Mouse (Mus musculus): ENCODE results near the gene Unc50. TPM values are rescaled to one million over a fixed set of nuclear protein-coding genes. Genes with fewer than 3 reads are reported as not detected.

Unc50 gene
- 118 and 123 TPM in 2 replicates for polyA plus RNA-seq (2015; fragmentation: Nextera tagmentation; extraction: Ambion mirVana)

DNA sequence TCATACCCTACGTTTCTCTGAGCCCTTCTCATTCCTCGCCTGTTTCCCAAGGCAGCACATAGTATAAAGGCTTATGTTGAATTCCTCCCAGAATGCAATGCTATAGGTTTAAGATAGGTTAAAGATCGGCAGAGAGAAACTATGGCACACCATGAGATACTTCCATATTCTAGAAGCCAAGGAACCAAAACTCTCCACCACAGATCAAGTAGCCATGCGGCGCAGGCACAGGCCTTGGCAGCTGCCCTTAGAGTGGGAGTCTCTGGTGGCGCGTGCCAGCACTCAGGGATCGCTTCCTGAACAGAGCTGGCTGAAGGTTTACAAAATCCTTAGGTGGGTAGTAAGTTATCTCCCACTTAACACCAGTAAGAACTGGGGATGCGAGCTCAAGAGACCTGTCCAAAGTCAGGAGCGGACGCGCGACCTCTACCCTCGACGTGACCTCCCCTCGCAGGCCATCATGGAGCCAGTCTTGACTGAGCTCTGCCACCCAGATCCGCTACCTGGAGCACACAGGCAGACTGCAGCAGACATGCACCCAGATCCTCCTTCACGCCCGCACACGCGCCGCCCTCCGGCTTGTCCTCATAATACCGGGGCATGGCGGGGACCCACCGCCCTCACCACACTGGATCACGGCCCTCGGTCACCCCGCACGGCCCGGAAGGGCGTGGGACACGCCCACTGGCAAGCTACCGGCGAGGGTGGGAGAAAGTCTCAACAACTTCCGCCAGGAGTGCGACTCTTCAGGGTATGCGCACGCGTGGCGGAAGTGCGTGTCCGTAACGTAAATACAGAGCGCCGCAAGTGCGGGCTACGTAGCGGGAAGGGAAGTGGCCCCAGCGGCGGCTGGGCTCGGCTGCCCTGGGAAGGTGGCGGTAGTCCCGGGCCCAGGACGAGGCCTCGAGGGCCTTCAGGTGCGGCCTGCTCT lies at the start of gene Unc50, which contains the start of gene Coa5:
Gene Unc50, plus strand, starts transcription at position 774 of the 931 bp plus-strand sequence.
Gene Coa5, minus strand, starts transcription at position 738 of the 931 bp plus-strand sequence.
- peak within 1 kb of the TSS; percentile 93 for H3K9ac ChIP-seq (replicated peaks)
- peaks cover 40% of the 10 kb centered on the region for H3K4me1 ChIP-seq
- peak within 1 kb of the TSS; percentile 86 for H3K27ac ChIP-seq (replicated peaks)
- no peaks in the 10 kb centered on the region for H3K9me3 ChIP-seq (replicated peaks)
- peak within 1 kb of the TSS; percentile 94 for H3K4me2 ChIP-seq
- H3K27me3 ChIP-seq (replicated peaks), result no peaks in the 10 kb centered on the region
- 3% methylated on average over 57 of the region's 57 CpGs for WGBS
- peak; percentile 99 for ATAC-seq (ENCODE audit: low FRiP score)
- peak within 1 kb of the TSS; percentile 98 for H3K4me3 ChIP-seq (replicated peaks)
- peaks cover 46% of the 10 kb centered on the region for H3K36me3 ChIP-seq

DNA sequence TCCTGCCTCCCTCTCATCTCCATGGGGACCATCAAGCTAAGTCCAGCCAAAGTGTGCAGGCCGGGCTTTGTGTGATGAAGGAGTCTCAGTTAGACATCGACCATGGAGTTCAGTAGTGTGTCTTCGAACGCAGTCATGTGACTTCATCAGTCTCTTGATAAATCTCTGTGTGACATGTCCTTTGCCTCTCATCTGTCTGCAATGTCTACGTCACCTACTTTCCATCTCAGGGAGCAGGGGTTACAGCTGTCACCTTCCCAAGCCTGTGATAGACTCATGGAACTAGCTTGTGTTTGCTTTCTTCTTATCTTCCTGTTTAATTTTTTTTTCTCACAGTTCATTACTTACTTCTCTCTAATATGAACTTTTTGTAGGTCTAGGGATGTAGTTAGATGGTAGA lies 49.0 kb upstream of the Unc50 start:
- ATAC-seq (ENCODE audit: low FRiP score), result no peak
- H3K9me3 ChIP-seq (replicated peaks), result no peaks in the 10 kb centered on the region
- H3K4me2 ChIP-seq, result no peak overlapping the region
- 95% methylated on average over 5 of the region's 5 CpGs for WGBS
- H3K27me3 ChIP-seq (replicated peaks), result no peaks in the 10 kb centered on the region
- no peak overlapping the region for H3K27ac ChIP-seq (replicated peaks)
- no peaks in the 10 kb centered on the region for H3K4me1 ChIP-seq
- no peak overlapping the region for H3K4me3 ChIP-seq (replicated peaks)
- peaks cover 43% of the 10 kb centered on the region for H3K36me3 ChIP-seq
- no peak overlapping the region for H3K9ac ChIP-seq (replicated peaks)

DNA sequence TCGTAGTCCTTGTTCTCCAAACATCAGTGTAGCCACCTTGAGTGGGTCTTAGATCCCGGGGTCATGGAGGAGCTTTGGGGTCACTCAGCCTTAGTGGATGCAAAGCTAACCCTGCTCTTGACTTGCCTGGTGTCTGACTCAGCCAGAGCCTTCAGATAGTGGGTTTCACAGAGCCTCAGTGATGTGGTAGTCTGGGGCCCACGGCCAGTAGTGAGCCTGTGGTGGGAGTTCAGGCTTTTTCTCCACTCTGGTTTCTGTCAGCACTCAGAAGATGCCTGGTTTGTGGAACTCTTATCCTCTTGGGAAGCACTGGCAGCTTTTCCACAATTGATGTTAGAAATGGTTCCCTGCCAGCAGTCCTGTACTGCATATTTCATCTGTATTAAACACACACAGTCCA lies 45.6 kb upstream of the Unc50 start:
- Histone ChIP-seq H3K27me3 (replicated peaks) (no peaks in the 10 kb centered on the region), H3K27ac (replicated peaks) (no peak overlapping the region), H3K9ac (replicated peaks) (no peak overlapping the region), H3K9me3 (replicated peaks) (no peaks in the 10 kb centered on the region), H3K4me2 (no peak overlapping the region), H3K4me3 (replicated peaks) (no peak overlapping the region), H3K4me1 (no peaks in the 10 kb centered on the region), H3K36me3 (peaks cover 34% of the 10 kb centered on the region)
- no peak for ATAC-seq (ENCODE audit: low FRiP score)
- WGBS, result 90% methylated on average over 3 of the region's 3 CpGs

DNA sequence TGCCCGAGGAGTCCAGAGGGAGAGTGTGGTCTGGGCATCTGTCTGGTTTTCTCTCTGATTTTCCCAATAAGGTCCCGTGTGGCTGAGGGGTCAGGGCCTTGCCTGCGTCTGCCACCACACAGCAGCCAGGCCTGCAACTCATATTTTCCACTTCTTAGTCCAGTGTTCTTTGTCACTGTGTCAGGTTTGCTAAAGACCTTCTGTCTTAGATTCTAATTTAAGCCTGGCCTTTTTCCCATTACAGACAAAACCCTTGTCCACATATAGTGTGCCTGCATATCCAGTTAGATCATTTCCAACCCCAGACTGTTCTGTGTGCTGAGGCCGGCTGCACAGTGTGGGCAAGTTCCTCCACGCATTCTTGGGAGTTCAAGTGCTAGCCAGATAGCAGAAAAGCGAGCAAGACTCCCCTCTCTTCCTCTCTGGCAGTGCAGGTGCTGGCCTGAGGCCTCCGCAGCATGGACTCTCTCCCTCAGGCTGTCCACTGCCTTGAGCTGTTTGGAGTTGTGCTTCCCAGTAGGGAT lies 43.4 kb upstream of the Unc50 start:
- no peak for ATAC-seq (ENCODE audit: low FRiP score)
- 83% methylated on average over 7 of the region's 7 CpGs for WGBS
- no peaks in the 10 kb centered on the region for H3K4me1 ChIP-seq
- H3K4me2 ChIP-seq, result no peak overlapping the region
- peaks cover 36% of the 10 kb centered on the region for H3K36me3 ChIP-seq
- H3K27me3 ChIP-seq (replicated peaks), result no peaks in the 10 kb centered on the region
- no peak overlapping the region for H3K4me3 ChIP-seq (replicated peaks)
- no peak overlapping the region for H3K27ac ChIP-seq (replicated peaks)
- H3K9ac ChIP-seq (replicated peaks), result no peak overlapping the region
- H3K9me3 ChIP-seq (replicated peaks), result no peaks in the 10 kb centered on the region

DNA sequence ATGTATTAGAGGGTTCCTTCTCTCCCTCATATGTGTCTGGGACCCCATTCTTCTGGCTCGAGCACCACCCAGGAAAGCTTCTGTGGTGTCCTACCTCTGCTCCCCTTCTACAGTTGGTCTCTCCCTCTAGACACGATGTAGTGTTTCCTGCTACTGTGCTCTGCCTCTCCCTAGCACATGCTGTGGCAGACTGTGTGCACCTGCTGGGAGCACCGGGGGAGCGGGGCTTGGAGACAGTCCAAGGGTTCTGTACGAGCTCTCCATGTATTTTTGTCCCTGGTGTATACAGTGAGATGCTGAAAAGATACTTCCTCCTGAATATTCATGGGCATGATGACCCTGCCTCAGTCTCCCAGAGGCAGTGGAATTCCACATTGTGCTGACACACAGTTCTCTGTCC lies 36.8 kb upstream of the Unc50 start:
- ATAC-seq (ENCODE audit: low FRiP score), result no peak
- no peaks in the 10 kb centered on the region for H3K27me3 ChIP-seq (replicated peaks)
- no peak overlapping the region for H3K4me2 ChIP-seq
- peaks cover 75% of the 10 kb centered on the region for H3K36me3 ChIP-seq
- no peak overlapping the region for H3K27ac ChIP-seq (replicated peaks)
- H3K4me3 ChIP-seq (replicated peaks), result no peak overlapping the region
- no peaks in the 10 kb centered on the region for H3K4me1 ChIP-seq
- no peak overlapping the region for H3K9ac ChIP-seq (replicated peaks)
- no peaks in the 10 kb centered on the region for H3K9me3 ChIP-seq (replicated peaks)
- 68% methylated on average over 5 of the region's 5 CpGs for WGBS

DNA sequence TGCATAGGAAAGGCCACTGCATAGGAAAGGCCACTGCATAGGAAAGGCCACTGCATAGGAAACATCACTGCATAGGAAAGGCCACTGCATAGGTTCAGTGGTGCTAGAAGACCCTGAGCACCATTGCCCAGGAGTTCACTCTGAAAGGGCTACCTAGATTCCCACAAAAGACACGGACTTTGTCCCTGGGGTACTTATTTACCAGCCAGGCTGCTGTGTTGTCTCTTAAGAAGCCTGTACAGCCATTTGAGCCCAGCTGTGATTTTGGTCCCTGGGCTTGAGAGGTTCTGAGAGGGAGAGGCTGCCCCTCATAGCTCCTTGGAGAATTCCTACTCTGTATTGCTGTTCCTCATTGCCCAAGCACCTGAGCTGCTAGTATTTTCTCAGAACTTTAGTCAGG lies 33.5 kb upstream of the Unc50 start:
- no peak for ATAC-seq (ENCODE audit: low FRiP score)
- Histone ChIP-seq H3K9ac (replicated peaks) (no peak overlapping the region), H3K36me3 (peaks cover 74% of the 10 kb centered on the region)

DNA sequence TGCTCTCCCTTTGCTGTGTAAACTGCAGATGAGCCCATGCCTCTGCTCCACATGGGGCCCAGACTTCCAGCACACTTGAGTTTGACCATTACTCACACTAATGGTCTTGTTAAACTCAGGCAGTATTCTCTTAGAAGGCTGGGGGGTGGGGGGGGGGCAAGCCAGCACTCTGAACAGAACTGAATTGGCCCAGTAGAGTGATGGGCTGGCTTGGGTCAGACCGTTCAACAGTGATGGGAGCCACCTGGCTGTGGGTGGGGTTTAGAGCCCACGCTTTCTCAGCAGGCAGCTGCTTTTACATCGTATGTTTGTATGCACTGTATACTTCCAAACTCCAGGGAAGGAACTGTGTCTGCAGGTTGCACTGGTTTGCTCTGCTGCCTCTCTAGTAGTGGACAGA lies 31.0 kb upstream of the Unc50 start:
- 18% methylated on average over 3 of the region's 3 CpGs for WGBS
- peaks cover 70% of the 10 kb centered on the region for H3K36me3 ChIP-seq

More for the DNA sequence above, 33.5 kb upstream of the Unc50 start:
- no peak overlapping the region for H3K4me2 ChIP-seq
- WGBS, result 62% methylated on average over 1 of the region's 1 CpGs
- no peaks in the 10 kb centered on the region; the same call in 1 of the 2 replicates for H3K4me1 ChIP-seq
- no peaks in the 10 kb centered on the region for H3K9me3 ChIP-seq (replicated peaks)
- no peaks in the 10 kb centered on the region for H3K27me3 ChIP-seq (replicated peaks)
- H3K4me3 ChIP-seq (replicated peaks), result no peak overlapping the region
- no peak overlapping the region for H3K27ac ChIP-seq (replicated peaks)

DNA sequence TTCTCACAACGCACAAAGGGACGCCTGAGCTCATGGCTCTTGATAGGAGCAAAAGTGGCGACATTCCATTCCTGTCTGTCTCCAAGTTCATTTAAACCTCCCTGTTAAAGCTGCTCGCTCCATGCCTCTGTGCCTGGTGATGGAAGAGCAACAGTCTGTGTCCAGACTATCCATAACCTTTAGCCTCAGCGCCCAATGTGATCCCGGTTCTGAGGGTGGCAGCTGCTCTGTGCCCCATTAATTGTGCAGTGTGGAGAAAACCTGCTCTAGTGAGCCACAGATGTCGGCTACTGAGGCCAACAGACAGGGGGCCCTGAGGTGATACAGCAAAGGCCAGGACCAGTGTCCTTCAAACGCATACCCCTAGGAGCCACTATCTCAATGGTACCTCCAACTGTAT lies 30.2 kb upstream of the Unc50 start:
- Histone ChIP-seq H3K4me2 (no peak overlapping the region), H3K4me1 (no peaks in the 10 kb centered on the region; the same call in 1 of the 2 replicates), H3K36me3 (peaks cover 63% of the 10 kb centered on the region), H3K27me3 (replicated peaks) (no peaks in the 10 kb centered on the region), H3K9ac (replicated peaks) (no peak overlapping the region), H3K4me3 (replicated peaks) (no peak overlapping the region), H3K27ac (replicated peaks) (no peak overlapping the region), H3K9me3 (replicated peaks) (no peaks in the 10 kb centered on the region)
- no peak for ATAC-seq (ENCODE audit: low FRiP score)
- 63% methylated on average over 8 of the region's 8 CpGs for WGBS

More for the DNA sequence above, 31.0 kb upstream of the Unc50 start:
- Histone ChIP-seq H3K27ac (replicated peaks) (no peak overlapping the region), H3K4me1 (no peaks in the 10 kb centered on the region; the same call in 1 of the 2 replicates), H3K27me3 (replicated peaks) (no peaks in the 10 kb centered on the region), H3K4me2 (no peak overlapping the region), H3K9ac (replicated peaks) (no peak overlapping the region), H3K4me3 (replicated peaks) (no peak overlapping the region), H3K9me3 (replicated peaks) (no peaks in the 10 kb centered on the region)
- no peak for ATAC-seq (ENCODE audit: low FRiP score)

DNA sequence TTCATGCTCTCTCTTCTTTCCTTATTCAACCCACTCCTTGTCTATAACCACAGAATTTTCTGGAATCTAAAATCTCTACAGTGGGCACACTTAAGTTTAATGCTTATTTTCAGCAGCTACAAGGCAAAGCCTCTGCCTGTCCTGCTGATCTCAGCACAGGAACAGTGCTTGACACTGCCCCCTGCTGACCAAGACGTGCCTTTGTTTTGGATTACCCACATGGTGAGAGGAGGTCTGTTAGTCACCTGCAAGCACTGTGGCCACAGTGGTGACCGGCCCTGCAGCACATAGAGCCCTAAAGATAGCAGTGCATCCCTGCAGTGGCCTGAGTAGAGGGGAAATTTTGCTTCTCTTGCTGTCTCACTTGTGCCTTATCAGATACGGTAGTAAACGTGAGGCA lies 28.3 kb upstream of the Unc50 start:
- Histone ChIP-seq H3K36me3 (peaks cover 46% of the 10 kb centered on the region), H3K4me3 (replicated peaks) (no peak overlapping the region), H3K4me1 (no peaks in the 10 kb centered on the region; the same call in 1 of the 2 replicates), H3K27ac (replicated peaks) (no peak overlapping the region), H3K27me3 (replicated peaks) (no peaks in the 10 kb centered on the region), H3K9ac (replicated peaks) (no peak overlapping the region), H3K4me2 (no peak overlapping the region), H3K9me3 (replicated peaks) (no peaks in the 10 kb centered on the region)
- no peak for ATAC-seq (ENCODE audit: low FRiP score)
- WGBS, result 59% methylated on average over 4 of the region's 4 CpGs

DNA sequence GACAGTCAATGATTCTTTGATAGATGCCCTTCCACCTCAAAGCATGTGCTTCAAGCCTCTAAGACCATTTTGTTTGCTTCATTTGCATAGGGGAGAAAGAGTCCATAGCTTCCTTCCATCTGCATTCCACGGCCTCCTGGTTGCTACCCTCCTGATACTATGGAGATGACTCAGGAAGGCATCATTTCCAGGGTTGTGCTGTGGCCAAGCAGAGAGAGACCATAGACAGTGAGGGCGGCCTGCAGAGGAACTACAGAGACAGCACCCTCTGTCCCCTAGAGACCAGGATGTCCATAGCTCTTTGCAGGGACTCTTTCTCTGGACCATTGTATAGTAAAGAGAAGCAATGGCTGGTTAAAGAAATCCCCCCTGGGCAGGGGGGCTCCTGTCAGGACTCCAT lies 24.8 kb upstream of the Unc50 start:
- ATAC-seq (ENCODE audit: low FRiP score), result peak; percentile 41; the same call in 1 of the 2 replicates
- H3K4me2 ChIP-seq, result no peak overlapping the region
- H3K4me3 ChIP-seq (replicated peaks), result no peak overlapping the region
- peaks cover 32% of the 10 kb centered on the region for H3K36me3 ChIP-seq
- H3K9ac ChIP-seq (replicated peaks), result no peak overlapping the region
- H3K27me3 ChIP-seq (replicated peaks), result no peaks in the 10 kb centered on the region
- 62% methylated on average over 2 of the region's 2 CpGs for WGBS
- no peaks in the 10 kb centered on the region for H3K4me1 ChIP-seq
- H3K9me3 ChIP-seq (replicated peaks), result no peaks in the 10 kb centered on the region
- H3K27ac ChIP-seq (replicated peaks), result no peak overlapping the region

DNA sequence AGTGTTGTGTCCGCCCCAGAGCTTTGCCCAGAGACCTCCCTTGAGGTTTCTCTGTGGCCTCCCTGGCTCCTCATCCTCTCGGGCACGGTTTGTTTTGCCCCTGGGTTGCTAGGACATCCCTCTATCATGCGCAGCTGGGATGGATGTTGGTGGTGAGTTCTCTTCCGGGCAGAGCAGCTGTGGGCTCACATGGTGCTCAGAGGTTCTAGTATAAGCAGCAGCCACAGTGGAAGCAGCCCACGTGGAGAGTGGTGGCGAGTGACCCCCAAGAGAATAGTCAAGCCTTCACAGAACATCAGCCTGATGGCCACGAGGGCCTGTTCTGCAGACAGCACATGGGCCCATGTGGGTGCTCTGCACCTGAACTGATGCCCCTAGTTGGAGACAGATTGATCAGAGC lies 22.7 kb upstream of the Unc50 start:
- H3K9me3 ChIP-seq (replicated peaks), result no peaks in the 10 kb centered on the region
- H3K4me1 ChIP-seq, result no peaks in the 10 kb centered on the region
- H3K27ac ChIP-seq (replicated peaks), result no peak overlapping the region
- no peak for ATAC-seq (ENCODE audit: low FRiP score)
- no peak overlapping the region for H3K9ac ChIP-seq (replicated peaks)
- H3K4me3 ChIP-seq (replicated peaks), result no peak overlapping the region
- WGBS, result 83% methylated on average over 8 of the region's 8 CpGs
- peaks cover 18% of the 10 kb centered on the region for H3K36me3 ChIP-seq
- H3K27me3 ChIP-seq (replicated peaks), result no peaks in the 10 kb centered on the region
- H3K4me2 ChIP-seq, result no peak overlapping the region

DNA sequence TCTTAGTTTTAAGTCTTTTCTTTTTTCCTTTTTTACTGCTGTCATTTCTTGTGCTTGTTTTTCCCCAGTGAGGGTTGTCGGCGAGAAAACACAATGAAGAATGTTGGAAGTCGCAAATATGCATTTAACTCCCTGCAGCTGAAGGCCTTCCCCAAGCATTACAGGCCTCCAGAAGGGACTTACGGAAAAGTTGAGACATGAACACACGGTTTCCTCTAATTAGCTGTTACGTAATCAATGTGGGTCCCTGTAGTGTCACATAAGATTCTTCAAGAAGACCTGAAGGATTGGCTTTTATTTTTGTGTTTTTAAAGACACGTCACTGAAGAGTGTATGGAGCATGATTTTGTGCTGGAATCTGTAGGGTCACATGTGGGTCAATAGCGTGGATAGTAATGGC lies 21.9 kb upstream of the Unc50 start:
- Histone ChIP-seq H3K9me3 (replicated peaks) (no peaks in the 10 kb centered on the region), H3K4me2 (no peak overlapping the region), H3K27me3 (replicated peaks) (no peaks in the 10 kb centered on the region), H3K27ac (replicated peaks) (no peak overlapping the region), H3K36me3 (peaks cover 10% of the 10 kb centered on the region; the same call in 1 of the 2 replicates), H3K4me3 (replicated peaks) (no peak overlapping the region), H3K9ac (replicated peaks) (no peak overlapping the region), H3K4me1 (no peaks in the 10 kb centered on the region)
- WGBS, result 83% methylated on average over 8 of the region's 8 CpGs
- ATAC-seq (ENCODE audit: low FRiP score), result no peak

Measured in neural tube, embryonic 15.5 days (tissue).